Mouse (Mus musculus): ENCODE results near the gene Phc2. TPM values are rescaled to one million over a fixed set of nuclear protein-coding genes. Genes with fewer than 3 reads are reported as not detected.
A peak's percentile ranks its signal among the peaks of the same experiment; 100 is the strongest.

Phc2 gene
- polyA plus RNA-seq, 1 experiment from 2014 or later, result 7.5 TPM

GRCm38 (mm10) chr4:128782645-128783044 lies 128.1 kb downstream of the Phc2 start:
- 45% methylated on average over 4 of the region's 4 CpGs for WGBS
- Histone ChIP-seq H3K4me2 (ENCODE audit: low read depth, low read length) (no peak overlapping the region), H3K27me3 (ENCODE audit: control insufficient read depth, insufficient read depth, low read length) (no peaks in the 10 kb centered on the region), H3K9me3 (replicated peaks; ENCODE audit: control insufficient read depth, low read length) (no peaks in the 10 kb centered on the region), H3K27ac (ENCODE audit: low read length) (no peak overlapping the region), H3K4me1 (ENCODE audit: control insufficient read depth, insufficient read depth, low read length) (no peaks in the 10 kb centered on the region), H3K36me3 (ENCODE audit: control insufficient read depth, insufficient read depth) (peaks cover 41% of the 10 kb centered on the region), H3K4me3 (ENCODE audit: low read length) (no peak overlapping the region), H3K9ac (ENCODE audit: low read length) (no peak overlapping the region)
- no peak for ATAC-seq (replicated peaks; ENCODE audit: extremely low read depth, insufficient read depth, low FRiP score)

- 89% methylated on average over 15 of the region's 15 CpGs for WGBS
- no peak for ATAC-seq (replicated peaks; ENCODE audit: extremely low read depth, insufficient read depth, low FRiP score)
Observed at GRCm38 (mm10) chr4:128784950-128785631, 130.6 kb downstream of the Phc2 start.

GRCm38 (mm10) chr4:128785921-128786654 lies 131.6 kb downstream of the Phc2 start:
- no peak for ATAC-seq (replicated peaks; ENCODE audit: extremely low read depth, insufficient read depth, low FRiP score)
- no peak overlapping the region for H3K27ac ChIP-seq (ENCODE audit: low read length)
- H3K4me2 ChIP-seq (ENCODE audit: low read depth, low read length), result no peak overlapping the region
- H3K4me3 ChIP-seq (ENCODE audit: low read length), result no peak overlapping the region
- no peaks in the 10 kb centered on the region for H3K4me1 ChIP-seq (ENCODE audit: control insufficient read depth, insufficient read depth, low read length)
- H3K27me3 ChIP-seq (ENCODE audit: control insufficient read depth, insufficient read depth, low read length), result no peaks in the 10 kb centered on the region
- H3K9ac ChIP-seq (ENCODE audit: low read length), result no peak overlapping the region
- no peaks in the 10 kb centered on the region for H3K9me3 ChIP-seq (replicated peaks; ENCODE audit: control insufficient read depth, low read length)
- H3K36me3 ChIP-seq (ENCODE audit: control insufficient read depth, insufficient read depth), result peaks cover 42% of the 10 kb centered on the region
- 90% methylated on average over 11 of the region's 11 CpGs for WGBS

More at GRCm38 (mm10) chr4:128784950-128785631, 130.6 kb downstream of the Phc2 start:
- H3K9me3 ChIP-seq (replicated peaks; ENCODE audit: control insufficient read depth, low read length), result no peaks in the 10 kb centered on the region
- no peak overlapping the region for H3K9ac ChIP-seq (ENCODE audit: low read length)
- no peak overlapping the region for H3K4me2 ChIP-seq (ENCODE audit: low read depth, low read length)
- peaks cover 46% of the 10 kb centered on the region for H3K36me3 ChIP-seq (ENCODE audit: control insufficient read depth, insufficient read depth)
- no peaks in the 10 kb centered on the region for H3K27me3 ChIP-seq (ENCODE audit: control insufficient read depth, insufficient read depth, low read length)
- no peak overlapping the region for H3K27ac ChIP-seq (ENCODE audit: low read length)
- H3K4me1 ChIP-seq (ENCODE audit: control insufficient read depth, insufficient read depth, low read length), result no peaks in the 10 kb centered on the region
- no peak overlapping the region for H3K4me3 ChIP-seq (ENCODE audit: low read length)

GRCm38 (mm10) chr4:128787023-128787939 lies 132.8 kb downstream of the Phc2 start:
- H3K9me3 ChIP-seq (replicated peaks; ENCODE audit: control insufficient read depth, low read length), result no peaks in the 10 kb centered on the region
- H3K9ac ChIP-seq (ENCODE audit: low read length), result no peak overlapping the region
- no peak for ATAC-seq (replicated peaks; ENCODE audit: extremely low read depth, insufficient read depth, low FRiP score)
- no peak overlapping the region for H3K4me2 ChIP-seq (ENCODE audit: low read depth, low read length)
- H3K27ac ChIP-seq (ENCODE audit: low read length), result no peak overlapping the region
- WGBS, result 90% methylated on average over 24 of the region's 24 CpGs
- H3K36me3 ChIP-seq (ENCODE audit: control insufficient read depth, insufficient read depth), result peaks cover 38% of the 10 kb centered on the region
- no peaks in the 10 kb centered on the region for H3K27me3 ChIP-seq (ENCODE audit: control insufficient read depth, insufficient read depth, low read length)
- no peak overlapping the region for H3K4me3 ChIP-seq (ENCODE audit: low read length)
- no peaks in the 10 kb centered on the region for H3K4me1 ChIP-seq (ENCODE audit: control insufficient read depth, insufficient read depth, low read length)

GRCm38 (mm10) chr4:128788108-128788507 lies 133.6 kb downstream of the Phc2 start:
- H3K4me2 ChIP-seq (ENCODE audit: low read depth, low read length), result no peak overlapping the region
- H3K27me3 ChIP-seq (ENCODE audit: control insufficient read depth, insufficient read depth, low read length), result no peaks in the 10 kb centered on the region
- H3K9ac ChIP-seq (ENCODE audit: low read length), result no peak overlapping the region
- 93% methylated on average over 4 of the region's 4 CpGs for WGBS
- H3K27ac ChIP-seq (ENCODE audit: low read length), result no peak overlapping the region
- no peak overlapping the region for H3K4me3 ChIP-seq (ENCODE audit: low read length)
- ATAC-seq (replicated peaks; ENCODE audit: extremely low read depth, insufficient read depth, low FRiP score), result no peak
- H3K4me1 ChIP-seq (ENCODE audit: control insufficient read depth, insufficient read depth, low read length), result no peaks in the 10 kb centered on the region
- H3K36me3 ChIP-seq (ENCODE audit: control insufficient read depth, insufficient read depth), result peaks cover 38% of the 10 kb centered on the region
- H3K9me3 ChIP-seq (replicated peaks; ENCODE audit: control insufficient read depth, low read length), result no peaks in the 10 kb centered on the region

- Histone ChIP-seq H3K4me3 (ENCODE audit: low read length) (no peak overlapping the region), H3K27me3 (ENCODE audit: control insufficient read depth, insufficient read depth, low read length) (no peaks in the 10 kb centered on the region), H3K4me1 (ENCODE audit: control insufficient read depth, insufficient read depth, low read length) (peaks cover 11% of the 10 kb centered on the region), H3K27ac (ENCODE audit: low read length) (no peak overlapping the region), H3K4me2 (ENCODE audit: low read depth, low read length) (no peak overlapping the region), H3K9me3 (replicated peaks; ENCODE audit: control insufficient read depth, low read length) (no peaks in the 10 kb centered on the region), H3K9ac (ENCODE audit: low read length) (no peak overlapping the region), H3K36me3 (ENCODE audit: control insufficient read depth, insufficient read depth) (peaks cover 30% of the 10 kb centered on the region)
- ATAC-seq (replicated peaks; ENCODE audit: extremely low read depth, insufficient read depth, low FRiP score), result no peak
- WGBS, result 63% methylated on average over 18 of the region's 18 CpGs
Observed at GRCm38 (mm10) chr4:128789646-128790045, 135.1 kb downstream of the Phc2 start.

- peak overlapping the region; percentile 43 for H3K27ac ChIP-seq (ENCODE audit: low read length)
- no peak overlapping the region for H3K4me2 ChIP-seq (ENCODE audit: low read depth, low read length)
- ATAC-seq (replicated peaks; ENCODE audit: extremely low read depth, insufficient read depth, low FRiP score), result peak; percentile 53
- 15% methylated on average over 1 of the region's 1 CpGs for WGBS
- H3K4me3 ChIP-seq (ENCODE audit: low read length), result no peak overlapping the region
- peaks cover 33% of the 10 kb centered on the region for H3K4me1 ChIP-seq (ENCODE audit: control insufficient read depth, insufficient read depth, low read length)
- no peaks in the 10 kb centered on the region for H3K27me3 ChIP-seq (ENCODE audit: control insufficient read depth, insufficient read depth, low read length)
- H3K36me3 ChIP-seq (ENCODE audit: control insufficient read depth, insufficient read depth), result no peaks in the 10 kb centered on the region; the same call in 1 of the 2 replicates
- no peaks in the 10 kb centered on the region for H3K9me3 ChIP-seq (replicated peaks; ENCODE audit: control insufficient read depth, low read length)
- no peak overlapping the region for H3K9ac ChIP-seq (ENCODE audit: low read length)
Observed at GRCm38 (mm10) chr4:128793710-128794109, 139.2 kb downstream of the Phc2 start.

GRCm38 (mm10) chr4:128794198-128794597 lies 139.7 kb downstream of the Phc2 start:
- Histone ChIP-seq H3K27ac (ENCODE audit: low read length) (peak overlapping the region; percentile 29; the same call in 1 of the 2 replicates), H3K4me1 (ENCODE audit: control insufficient read depth, insufficient read depth, low read length) (peaks cover 33% of the 10 kb centered on the region), H3K27me3 (ENCODE audit: control insufficient read depth, insufficient read depth, low read length) (no peaks in the 10 kb centered on the region), H3K4me2 (ENCODE audit: low read depth, low read length) (no peak overlapping the region), H3K9me3 (replicated peaks; ENCODE audit: control insufficient read depth, low read length) (no peaks in the 10 kb centered on the region), H3K9ac (ENCODE audit: low read length) (no peak overlapping the region), H3K36me3 (ENCODE audit: control insufficient read depth, insufficient read depth) (no peaks in the 10 kb centered on the region; the same call in 1 of the 2 replicates), H3K4me3 (ENCODE audit: low read length) (no peak overlapping the region)
- 73% methylated on average over 8 of the region's 8 CpGs for WGBS
- ATAC-seq (replicated peaks; ENCODE audit: extremely low read depth, insufficient read depth, low FRiP score), result no peak
